Mouse (Mus musculus) neural tube, embryonic 14.5 days (tissue): ENCODE measurements at regions not wholly inside any gene's neighbourhood (a gene's known extent, or its start where the extent isn't known, plus 50 kb on each side); places are given as distances from the start of the nearest gene placed in this dataset.

Source experiments
- ATAC-seq: fragments of 200-750 bp; cut with Nextera tagmentation; 2 replicates; pipeline ENCODE4 v1.8.0; 2017; ENCODE audit warnings: low read depth, mild to moderate bottlenecking, moderate TSS enrichment, moderate library complexity
- H3K27ac ChIP-seq: fragments of 300-500 bp; sonication (generic); 2 replicates; pipeline ENCODE4 v1.5.1; 2014; ENCODE audit warnings: low read depth, mild to moderate bottlenecking, control low read depth, low read length, moderate library complexity, mixed read lengths
- H3K27me3 ChIP-seq: fragments of 300-500 bp; sonication (generic); 2 replicates; pipeline ENCODE4 v1.6.1; 2014; ENCODE audit warnings: low read length; ENCODE audit not compliant: control insufficient read depth, insufficient read depth
- H3K36me3 ChIP-seq: fragments of 300-500 bp; sonication (generic); 2 replicates; pipeline ENCODE4 v1.6.1; 2014; ENCODE audit warnings: low read length, mixed read lengths; ENCODE audit not compliant: control insufficient read depth, insufficient read depth
- H3K4me1 ChIP-seq: fragments of 300-500 bp; sonication (generic); 2 replicates; pipeline ENCODE4 v1.6.1; 2014; ENCODE audit warnings: low read length; ENCODE audit not compliant: control insufficient read depth, insufficient read depth
- H3K4me2 ChIP-seq: fragments of 300-500 bp; sonication (generic); 2 replicates; pipeline ENCODE4 v1.6.1; 2014; ENCODE audit warnings: mild to moderate bottlenecking, low read depth, low read length, control low read depth
- H3K4me3 ChIP-seq: fragments of 300-500 bp; sonication (generic); 2 replicates; pipeline ENCODE4 v1.5.1; 2014; ENCODE audit warnings: low read depth, low read length, control low read depth, mixed read lengths
- H3K9ac ChIP-seq: fragments of 300-500 bp; sonication (generic); replicated peaks from 2 replicates; pipeline ENCODE4 v1.6.1; 2014; ENCODE audit warnings: low read depth, mild to moderate bottlenecking, control low read depth, low read length, mixed read lengths
- H3K9me3 ChIP-seq: fragments of 300-500 bp; sonication (generic); 2 replicates; pipeline ENCODE4 v1.6.1; 2016; ENCODE audit warnings: low read length; ENCODE audit not compliant: control insufficient read depth
- WGBS: fragments of 180-500 bp; shearing (Covaris S2); extraction: QIAGEN DNeasy Blood & Tissue Kit; methylation state at CpG from one replicate; pipeline ENCODE4 v1.1.7; 2014; 5-methylcytosine and 5-hydroxymethylcytosine counted together

DNA sequence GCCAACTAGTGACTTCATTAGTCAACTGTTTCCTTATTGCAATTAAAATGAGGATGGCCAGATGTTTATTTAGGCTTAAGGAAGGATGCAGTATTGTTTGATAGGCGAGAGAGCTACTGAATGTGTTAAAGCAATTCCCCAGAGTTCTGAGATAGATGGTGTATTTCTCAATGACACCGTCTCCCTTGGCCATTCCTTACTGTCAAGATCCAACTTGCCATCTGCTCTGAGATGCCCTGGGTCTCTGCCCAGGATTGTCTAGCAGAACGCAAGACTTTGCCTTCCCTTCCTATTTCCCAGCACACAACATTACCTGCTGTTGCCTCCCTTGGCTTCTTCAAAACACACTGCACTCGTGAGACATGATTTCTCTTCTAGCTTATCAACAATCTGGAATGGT lies 690.5 kb upstream of the Car8 start:
- H3K4me3 ChIP-seq: no peak overlapping the region
- no peak overlapping the region for H3K4me2 ChIP-seq
- H3K4me1 ChIP-seq: no peaks in the 10 kb centered on the region; the same call in 1 of the 2 replicates
- no peaks in the 10 kb centered on the region; the same call in 1 of the 2 replicates for H3K9me3 ChIP-seq
- H3K27me3 ChIP-seq: no peaks in the 10 kb centered on the region
- no peak overlapping the region for H3K9ac ChIP-seq
- no peaks in the 10 kb centered on the region for H3K36me3 ChIP-seq
- ATAC-seq: no peak
- WGBS: 65% methylated on average over 4 of the region's 4 CpGs
- no peak overlapping the region for H3K27ac ChIP-seq

GRCm38 (mm10) chr4:8928551-8929305 lies 689.9 kb upstream of the Car8 start:
- no peak overlapping the region for H3K27ac ChIP-seq
- H3K4me3 ChIP-seq: no peak overlapping the region
- no peaks in the 10 kb centered on the region for H3K36me3 ChIP-seq
- H3K4me2 ChIP-seq: no peak overlapping the region
- no peaks in the 10 kb centered on the region; the same call in 1 of the 2 replicates for H3K9me3 ChIP-seq
- no peaks in the 10 kb centered on the region; the same call in 1 of the 2 replicates for H3K4me1 ChIP-seq
- no peaks in the 10 kb centered on the region for H3K27me3 ChIP-seq
- H3K9ac ChIP-seq: no peak overlapping the region
- WGBS: 78% methylated on average over 17 of the region's 17 CpGs
- no peak for ATAC-seq

- Histone ChIP-seq H3K36me3 (no peaks in the 10 kb centered on the region), H3K4me2 (no peak overlapping the region), H3K4me1 (no peaks in the 10 kb centered on the region; the same call in 1 of the 2 replicates), H3K4me3 (no peak overlapping the region), H3K9ac (no peak overlapping the region), H3K27ac (no peak overlapping the region), H3K27me3 (no peaks in the 10 kb centered on the region), H3K9me3 (no peaks in the 10 kb centered on the region; the same call in 1 of the 2 replicates)
- WGBS: 30% methylated on average over 8 of the region's 8 CpGs
- 0 out of 2 replicates have a peak, but pooled peaks have one; percentile 29 for ATAC-seq
Measured at GRCm38 (mm10) chr4:8927276-8927906, 688.5 kb upstream of the Car8 start.

DNA sequence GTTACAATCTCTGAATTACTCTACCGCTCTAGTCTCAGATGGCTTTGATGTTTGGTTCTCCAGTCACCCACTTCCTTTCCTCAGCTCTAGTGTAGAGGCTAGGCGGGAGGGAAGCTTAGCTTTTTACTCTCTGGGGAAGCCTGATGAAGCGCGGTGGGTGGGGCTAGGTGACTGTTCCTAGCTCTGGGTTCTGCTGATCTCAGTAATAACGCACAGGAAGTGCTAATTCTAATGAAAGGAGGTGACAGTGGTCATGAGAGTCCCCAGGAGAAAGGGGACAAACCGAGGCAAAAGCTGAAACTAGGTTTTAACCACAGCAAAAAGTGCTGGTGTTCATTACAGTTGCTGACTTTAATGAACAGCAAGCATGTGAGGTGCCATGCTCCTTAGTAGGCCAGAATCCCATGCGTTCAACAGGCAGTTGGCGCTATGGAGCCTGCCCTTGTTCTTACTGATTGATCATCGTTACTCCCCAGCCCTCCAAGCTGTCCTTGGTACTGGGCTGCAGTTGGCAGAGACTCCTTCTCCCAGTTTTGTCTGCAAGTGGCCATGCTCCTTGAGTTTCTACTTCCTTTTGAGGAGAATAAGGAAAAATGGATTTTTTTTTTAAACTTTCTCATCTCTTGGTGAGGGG lies 687.9 kb upstream of the Car8 start:
- Histone ChIP-seq H3K27ac (no peak overlapping the region), H3K9me3 (no peaks in the 10 kb centered on the region), H3K4me1 (peaks cover 6% of the 10 kb centered on the region), H3K4me2 (no peak overlapping the region), H3K27me3 (no peaks in the 10 kb centered on the region), H3K9ac (no peak overlapping the region), H3K4me3 (no peak overlapping the region), H3K36me3 (no peaks in the 10 kb centered on the region)
- no peak for ATAC-seq
- 39% methylated on average over 9 of the region's 9 CpGs for WGBS

DNA sequence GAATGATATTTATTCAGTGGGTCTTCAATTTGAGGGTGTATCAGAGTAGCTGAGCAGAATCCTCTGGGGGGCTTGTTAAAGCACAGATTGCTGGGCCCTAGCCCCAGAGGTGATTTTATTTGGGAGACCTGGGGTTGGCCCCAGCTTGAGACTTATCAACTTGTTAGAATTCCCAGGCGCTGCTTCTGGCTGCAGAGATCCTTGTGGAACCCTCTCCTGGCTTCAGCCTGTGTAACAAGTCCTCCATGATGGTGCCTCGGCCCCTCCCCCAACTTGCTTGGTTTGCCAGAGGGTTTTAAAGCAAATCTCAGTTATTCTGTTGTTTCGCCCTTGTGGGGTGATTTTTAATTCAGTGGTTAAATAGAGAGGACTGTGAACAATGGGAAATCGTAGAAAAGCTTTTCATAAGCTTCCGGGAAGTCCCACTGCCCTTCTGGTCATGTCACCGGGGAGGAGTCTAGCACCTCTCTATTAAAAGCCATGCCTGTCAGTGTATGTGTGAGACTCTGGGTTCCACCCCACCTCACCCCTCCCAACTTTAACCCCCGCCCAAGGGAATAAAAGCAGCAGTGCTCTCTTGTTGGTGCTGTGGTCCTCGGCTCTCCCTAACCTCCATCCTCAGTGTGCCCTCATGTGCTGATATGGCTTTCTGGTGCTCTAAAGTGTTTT lies 684.0 kb upstream of the Car8 start:
- 38% methylated on average over 8 of the region's 8 CpGs for WGBS
- Histone ChIP-seq H3K36me3 (no peaks in the 10 kb centered on the region), H3K27me3 (no peaks in the 10 kb centered on the region), H3K4me1 (peaks cover 12% of the 10 kb centered on the region), H3K9ac (no peak overlapping the region), H3K4me3 (no peak overlapping the region), H3K4me2 (no peak overlapping the region), H3K27ac (no peak overlapping the region), H3K9me3 (no peaks in the 10 kb centered on the region)
- ATAC-seq: no peak

GRCm38 (mm10) chr4:8921477-8922385 lies 682.9 kb upstream of the Car8 start:
- peak overlapping the region; percentile 49 for H3K4me2 ChIP-seq
- WGBS: 6% methylated on average over 31 of the region's 31 CpGs
- H3K4me1 ChIP-seq: peaks cover 12% of the 10 kb centered on the region
- no peaks in the 10 kb centered on the region for H3K36me3 ChIP-seq
- H3K9me3 ChIP-seq: no peaks in the 10 kb centered on the region
- H3K27me3 ChIP-seq: no peaks in the 10 kb centered on the region
- no peak overlapping the region for H3K27ac ChIP-seq
- ATAC-seq: peak; percentile 61
- H3K9ac ChIP-seq: peak overlapping the region; percentile 41; the same call in 1 of the 2 replicates
- 0 out of 2 replicates have a peak overlapping the region, but pooled peaks have one; percentile 7 for H3K4me3 ChIP-seq

- Histone ChIP-seq H3K4me3 (no peak overlapping the region), H3K36me3 (no peaks in the 10 kb centered on the region), H3K27me3 (no peaks in the 10 kb centered on the region), H3K9ac (no peak overlapping the region), H3K4me2 (no peak overlapping the region), H3K4me1 (peaks cover 12% of the 10 kb centered on the region), H3K9me3 (no peaks in the 10 kb centered on the region), H3K27ac (no peak overlapping the region)
- ATAC-seq: no peak
- WGBS: 7% methylated on average over 2 of the region's 2 CpGs
Measured at GRCm38 (mm10) chr4:8920306-8920705, 681.5 kb upstream of the Car8 start.

GRCm38 (mm10) chr4:8919366-8919984 lies 680.6 kb upstream of the Car8 start:
- no peaks in the 10 kb centered on the region for H3K9me3 ChIP-seq
- no peak overlapping the region for H3K4me3 ChIP-seq
- H3K27me3 ChIP-seq: no peaks in the 10 kb centered on the region
- no peak overlapping the region for H3K4me2 ChIP-seq
- H3K27ac ChIP-seq: no peak overlapping the region
- H3K4me1 ChIP-seq: peaks cover 15% of the 10 kb centered on the region
- H3K9ac ChIP-seq: no peak overlapping the region
- no peaks in the 10 kb centered on the region for H3K36me3 ChIP-seq
- 73% methylated on average over 9 of the region's 9 CpGs for WGBS
- no peak for ATAC-seq
